Mouse (Mus musculus) lung, postnatal 10 days (tissue): Measurements from ENCODE around the gene Akr1b10.
A peak's percentile ranks its signal among the peaks of the same experiment; 100 is the strongest.
"Not testable (repeated sequence)": the region's sequence is repeated elsewhere in the genome, so short reads cannot be mapped to it uniquely, and the experiment has no call there.

Source experiments
- DNase-seq: peaks from one replicate; pipeline ENCODE4 v3.0.0; 2021

The Akr1b10 gene

GRCm38 (mm10) chr6:34384110-34384661 is at the start of gene Akr1b10:
Akr1b10 (plus strand) TSS chr6:34384218.
- DNase-seq: peak; percentile 92

- DNase-seq: peak; percentile 40
These were observed 49.3 kb upstream of the Akr1b10 start for GRCm38 (mm10) chr6:34334673-34335072.

GRCm38 (mm10) chr6:34337799-34338198 is 46.2 kb upstream of the Akr1b10 start:
- no peak for DNase-seq

- DNase-seq: no peak
These were observed 42.0 kb upstream of the Akr1b10 start for GRCm38 (mm10) chr6:34341991-34342390.

GRCm38 (mm10) chr6:34342476-34342875 is 41.5 kb upstream of the Akr1b10 start:
- no peak for DNase-seq

GRCm38 (mm10) chr6:34343426-34343825 is 40.6 kb upstream of the Akr1b10 start:
- no peak for DNase-seq

- DNase-seq: no peak
These were observed 39.7 kb upstream of the Akr1b10 start for GRCm38 (mm10) chr6:34344135-34344850.

- peak; percentile 35 for DNase-seq
These were observed 39.1 kb upstream of the Akr1b10 start for GRCm38 (mm10) chr6:34344935-34345334.

- DNase-seq: peak; percentile 87
These were observed 37.7 kb upstream of the Akr1b10 start for GRCm38 (mm10) chr6:34346096-34346898.

GRCm38 (mm10) chr6:34350037-34350699 is 33.9 kb upstream of the Akr1b10 start:
- no peak for DNase-seq

GRCm38 (mm10) chr6:34351481-34351880 is 32.5 kb upstream of the Akr1b10 start:
- DNase-seq: not testable (repeated sequence)

- no peak for DNase-seq
These were observed 31.6 kb upstream of the Akr1b10 start for GRCm38 (mm10) chr6:34352401-34352800.

GRCm38 (mm10) chr6:34353658-34354353 is 30.2 kb upstream of the Akr1b10 start, which contains the start of gene Akr1b8:
Akr1b8 (plus strand) TSS chr6:34354119.
- DNase-seq: peak; percentile 12

- no peak for DNase-seq
These were observed 29.4 kb upstream of the Akr1b10 start for GRCm38 (mm10) chr6:34354354-34355348.

- DNase-seq: peak; percentile 16
These were observed 28.7 kb upstream of the Akr1b10 start for GRCm38 (mm10) chr6:34355349-34355747.

GRCm38 (mm10) chr6:34355841-34356240 is 28.2 kb upstream of the Akr1b10 start:
- DNase-seq: no peak

GRCm38 (mm10) chr6:34364217-34365136 is 19.5 kb upstream of the Akr1b10 start:
- no peak for DNase-seq

GRCm38 (mm10) chr6:34367998-34368397 is 16.0 kb upstream of the Akr1b10 start:
- DNase-seq: no peak

- no peak for DNase-seq
These were observed 13.9 kb upstream of the Akr1b10 start for GRCm38 (mm10) chr6:34370081-34370480.
